Mouse (Mus musculus): ENCODE results near the gene Adgra1. TPM values are rescaled to one million over a fixed set of nuclear protein-coding genes. Genes with fewer than 3 reads are reported as not detected.

The Adgra1 gene
- not detected for total RNA-seq (2018; cell fraction: chromatin; rRNA removed)
- total RNA-seq (2018; cell fraction: cytosol; rRNA removed): not detected
- not detected for total RNA-seq (2018; cell fraction: nucleus; rRNA removed)
- polyA plus RNA-seq (2018): not detected in 3 replicates

GRCm38 (mm10) chr7:139834036-139834435 is at the start of gene Adgra1:
Gene Adgra1, plus strand, starts transcription at chr7:139834174.
- Histone ChIP-seq H3K4me3 (ENCODE audit: inconsistent target) (no peak within 1 kb of the TSS), H3K79me2 (ENCODE audit: inconsistent target) (no peaks in the 10 kb centered on the region), H3K36me3 (ENCODE audit: inconsistent target) (no peaks in the 10 kb centered on the region), H3K27ac (no peak within 1 kb of the TSS)
- WGBS (ENCODE audit: missing documents): 3% methylated on average over 27 of the region's 27 CpGs

- Histone ChIP-seq H3K36me3 (ENCODE audit: inconsistent target) (no peaks in the 10 kb centered on the region), H3K27ac (no peak overlapping the region), H3K79me2 (ENCODE audit: inconsistent target) (no peaks in the 10 kb centered on the region), H3K4me3 (ENCODE audit: inconsistent target) (no peak overlapping the region)
- 71% methylated on average over 2 of the region's 2 CpGs for WGBS (ENCODE audit: missing documents)
Measured at GRCm38 (mm10) chr7:139787382-139787781, 46.6 kb upstream of the Adgra1 start.

GRCm38 (mm10) chr7:139788927-139789326 is 45.0 kb upstream of the Adgra1 start:
- Histone ChIP-seq H3K79me2 (ENCODE audit: inconsistent target) (no peaks in the 10 kb centered on the region), H3K27ac (no peak overlapping the region), H3K4me3 (ENCODE audit: inconsistent target) (no peak overlapping the region), H3K36me3 (ENCODE audit: inconsistent target) (no peaks in the 10 kb centered on the region)
- 87% methylated on average over 11 of the region's 11 CpGs for WGBS (ENCODE audit: missing documents)

- Histone ChIP-seq H3K36me3 (ENCODE audit: inconsistent target) (no peaks in the 10 kb centered on the region), H3K79me2 (ENCODE audit: inconsistent target) (no peaks in the 10 kb centered on the region), H3K4me3 (ENCODE audit: inconsistent target) (no peak overlapping the region), H3K27ac (no peak overlapping the region)
- WGBS (ENCODE audit: missing documents): 80% methylated on average over 4 of the region's 4 CpGs
Measured at GRCm38 (mm10) chr7:139789718-139790117, 44.3 kb upstream of the Adgra1 start.

- H3K36me3 ChIP-seq (ENCODE audit: inconsistent target): no peaks in the 10 kb centered on the region
- H3K79me2 ChIP-seq (ENCODE audit: inconsistent target): no peaks in the 10 kb centered on the region
- H3K4me3 ChIP-seq (ENCODE audit: inconsistent target): no peak overlapping the region
- 79% methylated on average over 9 of the region's 9 CpGs for WGBS (ENCODE audit: missing documents)
- no peak overlapping the region for H3K27ac ChIP-seq
Measured at GRCm38 (mm10) chr7:139791601-139792000, 42.4 kb upstream of the Adgra1 start.

- no peaks in the 10 kb centered on the region for H3K36me3 ChIP-seq (ENCODE audit: inconsistent target)
- H3K79me2 ChIP-seq (ENCODE audit: inconsistent target): no peaks in the 10 kb centered on the region
- H3K27ac ChIP-seq: no peak overlapping the region
- H3K4me3 ChIP-seq (ENCODE audit: inconsistent target): no peak overlapping the region
- 88% methylated on average over 9 of the region's 9 CpGs for WGBS (ENCODE audit: missing documents)
Measured at GRCm38 (mm10) chr7:139795004-139795605, 38.9 kb upstream of the Adgra1 start.

GRCm38 (mm10) chr7:139797186-139798109 is 36.5 kb upstream of the Adgra1 start:
- Histone ChIP-seq H3K79me2 (ENCODE audit: inconsistent target) (no peaks in the 10 kb centered on the region), H3K36me3 (ENCODE audit: inconsistent target) (no peaks in the 10 kb centered on the region), H3K27ac (no peak overlapping the region), H3K4me3 (ENCODE audit: inconsistent target) (no peak overlapping the region)
- WGBS (ENCODE audit: missing documents): 80% methylated on average over 9 of the region's 9 CpGs

GRCm38 (mm10) chr7:139806175-139806601 is 27.8 kb upstream of the Adgra1 start:
- no peaks in the 10 kb centered on the region for H3K79me2 ChIP-seq (ENCODE audit: inconsistent target)

GRCm38 (mm10) chr7:139810036-139810435 is 23.9 kb upstream of the Adgra1 start:
- Histone ChIP-seq H3K36me3 (ENCODE audit: inconsistent target) (no peaks in the 10 kb centered on the region), H3K4me3 (ENCODE audit: inconsistent target) (no peak overlapping the region), H3K79me2 (ENCODE audit: inconsistent target) (no peaks in the 10 kb centered on the region), H3K27ac (no peak overlapping the region)
- WGBS (ENCODE audit: missing documents): 68% methylated on average over 6 of the region's 6 CpGs

More at GRCm38 (mm10) chr7:139806175-139806601, 27.8 kb upstream of the Adgra1 start:
- WGBS (ENCODE audit: missing documents): 71% methylated on average over 8 of the region's 8 CpGs
- Histone ChIP-seq H3K4me3 (ENCODE audit: inconsistent target) (no peak overlapping the region), H3K27ac (no peak overlapping the region), H3K36me3 (ENCODE audit: inconsistent target) (no peaks in the 10 kb centered on the region)

- H3K36me3 ChIP-seq (ENCODE audit: inconsistent target): no peaks in the 10 kb centered on the region
- H3K27ac ChIP-seq: no peak overlapping the region
- WGBS (ENCODE audit: missing documents): 93% methylated on average over 7 of the region's 7 CpGs
- no peak overlapping the region for H3K4me3 ChIP-seq (ENCODE audit: inconsistent target)
- no peaks in the 10 kb centered on the region for H3K79me2 ChIP-seq (ENCODE audit: inconsistent target)
Measured at GRCm38 (mm10) chr7:139811706-139812105, 22.3 kb upstream of the Adgra1 start.

- WGBS (ENCODE audit: missing documents): 92% methylated on average over 6 of the region's 6 CpGs
- Histone ChIP-seq H3K36me3 (ENCODE audit: inconsistent target) (no peaks in the 10 kb centered on the region), H3K79me2 (ENCODE audit: inconsistent target) (no peaks in the 10 kb centered on the region), H3K27ac (no peak overlapping the region), H3K4me3 (ENCODE audit: inconsistent target) (no peak overlapping the region)
Measured at GRCm38 (mm10) chr7:139813577-139814207, 20.3 kb upstream of the Adgra1 start.

GRCm38 (mm10) chr7:139822301-139823010 is 11.5 kb upstream of the Adgra1 start:
- H3K27ac ChIP-seq: no peak overlapping the region
- H3K79me2 ChIP-seq (ENCODE audit: inconsistent target): no peaks in the 10 kb centered on the region
- 84% methylated on average over 12 of the region's 12 CpGs for WGBS (ENCODE audit: missing documents)
- H3K36me3 ChIP-seq (ENCODE audit: inconsistent target): no peaks in the 10 kb centered on the region
- H3K4me3 ChIP-seq (ENCODE audit: inconsistent target): no peak overlapping the region

GRCm38 (mm10) chr7:139827687-139828086 is 6.3 kb upstream of the Adgra1 start:
- no peak overlapping the region for H3K4me3 ChIP-seq (ENCODE audit: inconsistent target)
- H3K36me3 ChIP-seq (ENCODE audit: inconsistent target): no peaks in the 10 kb centered on the region
- WGBS (ENCODE audit: missing documents): 10% methylated on average over 9 of the region's 9 CpGs
- no peak overlapping the region for H3K27ac ChIP-seq
- H3K79me2 ChIP-seq (ENCODE audit: inconsistent target): no peaks in the 10 kb centered on the region

- H3K4me3 ChIP-seq (ENCODE audit: inconsistent target): no peak overlapping the region
- H3K79me2 ChIP-seq (ENCODE audit: inconsistent target): no peaks in the 10 kb centered on the region
- no peaks in the 10 kb centered on the region for H3K36me3 ChIP-seq (ENCODE audit: inconsistent target)
- H3K27ac ChIP-seq: no peak overlapping the region
- 42% methylated on average over 5 of the region's 5 CpGs for WGBS (ENCODE audit: missing documents)
Measured at GRCm38 (mm10) chr7:139833532-139833931, 442 bp upstream of the Adgra1 start.
